Mouse (Mus musculus): ENCODE data around the gene Gm32687.
"Not testable (repeated sequence)": the region's sequence is repeated elsewhere in the genome, so short reads cannot be mapped to it uniquely, and the experiment has no call there.

Gm32687 gene

DNA sequence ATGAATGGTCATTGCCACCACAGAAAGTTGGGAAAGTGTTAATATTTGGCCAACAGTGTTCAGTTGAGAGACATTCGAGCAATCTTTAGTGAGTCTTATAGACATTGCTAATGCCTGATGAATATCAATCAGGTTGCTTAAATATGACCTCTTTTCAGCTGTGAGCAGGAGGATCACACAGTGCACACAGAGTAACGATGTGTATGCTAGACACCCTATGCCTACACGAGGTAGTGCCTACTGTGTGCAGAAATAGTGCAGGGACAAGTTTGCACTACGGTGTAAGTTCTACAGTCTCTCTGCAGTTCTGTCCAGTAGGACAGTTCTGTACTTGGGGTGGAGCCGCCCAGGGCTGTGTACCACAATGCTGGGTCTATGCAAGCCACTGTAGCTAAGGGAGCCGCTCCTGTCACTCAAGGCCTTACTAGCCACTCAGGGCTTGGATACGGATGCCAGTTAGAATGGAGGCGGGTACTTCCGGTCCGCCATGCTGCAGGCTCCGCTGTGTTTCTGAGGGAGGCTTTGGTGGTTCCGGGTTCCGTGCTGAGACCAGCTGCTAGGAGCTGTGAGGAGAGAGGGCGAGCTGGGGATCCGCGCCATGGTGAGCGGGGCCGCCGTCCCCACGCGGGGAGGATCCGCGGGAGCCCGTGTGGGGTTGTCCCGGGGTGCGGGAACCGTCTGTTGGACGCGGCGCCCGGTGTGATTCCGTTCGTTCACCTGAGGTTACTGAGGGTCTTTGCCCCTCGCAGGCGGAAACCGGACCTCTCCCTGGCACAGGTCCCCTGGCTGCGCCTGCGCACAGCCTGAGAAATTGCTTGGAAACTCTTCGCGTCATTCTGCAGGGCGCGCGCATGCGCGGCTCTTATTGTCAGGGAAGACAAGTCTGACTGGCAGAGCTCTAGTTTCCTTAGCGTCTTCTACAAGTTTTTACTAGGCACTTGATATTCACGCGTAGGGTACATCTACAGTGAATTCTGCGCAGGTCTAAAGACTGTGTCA, at the start of gene Gm32687:
Gm32687 (plus strand) TSS at position 526 of the 999 bp plus-strand sequence.
- DNase-seq = not testable (repeated sequence)

DNA sequence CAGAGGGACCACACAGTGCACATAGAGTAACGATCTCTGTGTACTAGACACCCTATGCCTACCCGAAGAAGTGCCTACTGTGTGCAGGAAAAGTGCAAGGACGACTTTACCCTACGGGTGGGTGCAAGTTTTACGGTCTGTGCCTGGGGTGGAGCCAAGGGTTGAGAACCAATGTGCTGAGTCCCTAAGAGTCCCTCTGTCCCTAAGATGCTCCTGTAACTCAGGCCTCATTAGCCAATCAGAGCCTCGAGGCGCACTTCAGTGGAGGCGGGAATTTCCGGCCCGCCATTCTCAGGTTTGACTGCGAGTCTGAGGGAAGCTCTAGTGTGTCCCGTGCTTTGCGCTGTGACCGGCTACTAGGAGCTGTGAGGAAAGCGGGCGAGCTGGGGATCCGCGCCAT, 17.5 kb upstream of the Gm32687 start:
- DNase-seq = not testable (repeated sequence)

DNA sequence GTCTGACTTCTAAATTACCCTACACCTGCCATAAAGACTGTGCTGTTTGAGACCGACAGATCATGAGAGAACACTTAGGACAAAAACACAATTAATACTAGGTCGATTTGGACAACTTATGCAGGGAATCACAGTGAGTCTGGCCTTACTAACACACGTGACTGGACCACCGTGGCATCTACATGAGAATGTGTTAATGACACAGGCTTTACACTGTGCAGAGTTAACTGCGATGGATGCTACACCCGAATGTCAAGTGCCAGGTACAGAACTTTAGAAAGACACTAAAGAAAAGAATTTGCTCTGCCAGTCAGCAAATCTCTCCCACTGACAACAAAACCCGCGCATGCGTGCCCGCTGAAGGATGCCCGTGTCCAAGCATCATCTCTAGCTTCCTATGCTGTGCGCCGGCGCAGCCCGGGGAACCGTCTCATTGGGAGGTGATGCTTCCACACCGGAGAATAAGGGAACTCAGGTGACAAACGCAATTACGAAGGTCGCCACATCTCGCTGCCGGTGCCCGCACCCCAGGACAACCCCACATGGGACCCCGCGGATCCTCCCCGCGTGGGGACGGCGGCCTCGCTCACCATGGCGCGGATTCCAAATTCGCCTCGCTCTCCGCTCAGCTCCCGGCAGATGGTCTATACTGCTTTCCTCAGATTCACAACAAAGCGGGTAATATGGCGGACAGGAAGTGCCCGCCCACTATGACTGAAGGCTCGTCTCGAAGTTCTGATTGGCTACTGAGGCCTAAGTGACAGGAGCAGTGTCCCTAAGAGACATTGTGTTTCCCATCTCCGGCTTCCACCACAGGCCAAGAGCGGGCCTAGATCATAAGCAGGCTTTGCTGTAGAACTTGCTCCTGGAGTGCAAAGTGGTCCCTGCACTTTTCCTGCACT, 66.4 kb downstream of the Gm32687 start, which contains the start of gene Zfp781:
Zfp781 (minus strand) TSS at position 639 of the 902 bp plus-strand sequence.
- not testable (repeated sequence) for DNase-seq

Measured in lung, postnatal 36 days (tissue).